Mouse (Mus musculus) MN1 (cell line): ENCODE results near the gene Msi2.

Experiments
- DNase-seq: peaks from one replicate; pipeline ENCODE4 v3.0.0-alpha.2; 2016; ENCODE audit warnings: low spot score

Msi2 gene

DNA sequence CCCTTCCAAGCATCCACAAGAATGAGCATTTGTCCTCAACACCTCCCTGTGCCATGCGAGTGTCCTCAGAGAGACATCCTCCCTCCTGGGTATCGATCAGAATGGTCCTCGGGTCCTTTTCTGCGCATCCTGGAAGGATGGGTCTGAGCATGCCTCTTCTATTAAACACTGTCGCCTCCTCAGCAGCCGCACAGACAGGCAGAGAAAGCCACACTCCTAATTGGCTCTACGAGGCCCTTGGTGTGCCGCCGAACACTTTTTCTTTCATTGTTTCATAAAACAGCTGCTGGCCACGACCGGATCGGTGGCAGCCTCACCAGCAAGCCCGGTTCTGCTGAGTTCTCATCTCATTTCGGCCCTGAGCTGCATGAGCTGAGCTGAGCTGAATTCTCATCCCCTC lies 274.4 kb downstream of the Msi2 start:
- DNase-seq, result no peak

DNA sequence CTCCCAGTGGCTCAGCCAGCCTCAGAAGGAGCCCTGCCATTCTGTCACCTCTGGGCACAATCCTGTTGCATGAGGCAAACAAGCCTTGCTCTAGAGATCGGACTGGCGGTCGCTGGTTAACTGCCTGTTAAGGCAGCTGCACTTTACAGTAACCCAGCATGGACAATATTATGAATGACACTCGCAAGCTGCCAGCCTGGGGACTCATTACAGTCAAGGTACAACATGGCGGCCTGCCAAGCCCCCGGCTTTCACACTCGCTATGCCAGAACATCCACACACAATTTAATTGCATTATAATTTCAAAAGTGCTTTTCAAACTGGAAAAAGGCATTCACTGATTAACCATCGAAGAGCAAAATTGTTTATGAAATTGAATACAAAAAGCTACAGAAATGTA lies 275.0 kb downstream of the Msi2 start:
- DNase-seq, result peak; percentile 60

DNA sequence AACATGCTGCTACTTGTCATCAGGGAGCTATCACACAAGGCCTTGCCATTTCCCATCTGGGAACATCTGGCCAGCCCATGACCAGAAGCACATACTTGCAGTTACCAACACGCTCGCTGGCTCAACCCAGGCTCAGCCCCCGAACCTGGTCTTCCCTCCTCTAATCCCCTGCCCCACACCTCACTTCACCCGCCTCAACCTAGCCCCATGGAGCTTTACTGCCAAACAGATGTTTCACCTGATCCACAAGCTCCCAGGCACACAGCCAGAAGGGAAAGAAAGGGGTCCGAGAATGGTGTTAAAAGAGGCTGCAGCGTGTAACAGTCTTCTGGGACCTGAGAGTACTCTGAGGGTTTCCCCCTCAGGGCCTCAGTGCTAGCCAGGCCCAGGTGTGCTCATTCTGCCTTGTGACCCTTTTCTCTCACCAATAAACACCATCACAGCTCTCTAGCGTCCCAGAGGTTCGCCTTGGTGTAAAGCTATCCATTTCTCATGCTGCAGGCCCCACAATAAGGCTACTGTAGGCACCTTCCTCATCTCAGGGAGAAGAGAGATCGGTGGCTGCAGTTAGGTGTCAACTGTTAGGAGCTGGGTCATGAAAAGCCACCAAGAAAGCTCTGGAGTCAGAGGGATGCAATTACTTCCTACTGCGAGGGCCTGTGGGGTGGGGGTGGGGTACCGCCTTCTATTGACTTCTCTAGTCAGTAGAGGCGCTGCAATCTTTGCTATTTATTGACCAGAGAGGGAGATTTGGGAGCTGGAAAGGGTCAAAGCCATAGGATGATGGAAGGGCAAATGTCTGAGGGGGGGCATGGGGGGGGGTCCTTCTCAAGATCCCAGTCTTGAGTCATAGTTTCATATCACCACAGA lies 276.2 kb downstream of the Msi2 start:
- no peak for DNase-seq

DNA sequence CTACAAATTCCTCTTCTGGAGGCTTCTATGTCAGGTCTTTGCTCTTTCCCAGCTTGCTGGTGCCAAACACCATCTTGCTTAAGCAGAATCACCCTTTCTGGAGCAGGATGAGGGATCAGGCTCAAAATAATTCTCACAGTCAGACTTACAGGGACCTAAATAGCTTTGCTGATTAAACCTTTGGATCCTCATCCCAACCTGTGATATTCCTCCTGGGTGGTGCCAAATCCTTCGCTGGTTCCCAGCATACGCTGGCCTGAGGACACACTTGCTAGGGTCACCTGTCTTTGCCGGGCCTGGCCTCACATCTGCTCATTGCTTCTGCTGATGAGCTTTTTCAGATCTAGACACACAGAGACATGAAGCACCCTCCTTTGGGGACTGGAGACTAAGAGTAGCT lies 279.7 kb downstream of the Msi2 start:
- DNase-seq, result no peak

DNA sequence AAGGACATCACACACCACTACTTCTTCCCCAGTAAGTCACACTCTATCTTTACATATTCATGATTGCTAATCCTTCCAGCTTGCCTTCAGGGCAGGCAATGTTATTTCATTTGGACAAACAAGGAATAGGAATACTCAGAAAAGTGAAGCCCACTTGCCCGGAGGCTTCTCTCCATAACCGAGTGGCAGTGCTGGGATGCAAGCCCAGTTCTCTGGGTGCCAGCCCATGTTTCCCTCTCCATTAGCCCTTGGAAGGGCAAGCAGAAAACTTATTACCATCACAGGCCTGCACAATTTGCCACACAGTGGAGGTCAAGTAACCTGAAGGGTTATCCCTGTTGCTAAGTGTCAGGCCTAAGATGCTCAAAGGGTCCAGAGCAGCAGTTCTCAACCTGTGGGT lies 281.7 kb downstream of the Msi2 start:
- DNase-seq, result no peak

GRCm38 (mm10) chr11:88435543-88435942 lies 282.8 kb downstream of the Msi2 start:
- DNase-seq, result no peak

GRCm38 (mm10) chr11:88431363-88432269 lies 286.7 kb downstream of the Msi2 start:
- DNase-seq, result no peak

GRCm38 (mm10) chr11:88430292-88430691 lies 288.0 kb downstream of the Msi2 start:
- DNase-seq, result no peak

- no peak for DNase-seq
Measured at GRCm38 (mm10) chr11:88429680-88430079, 288.6 kb downstream of the Msi2 start.

GRCm38 (mm10) chr11:88425631-88426101 lies 292.6 kb downstream of the Msi2 start:
- DNase-seq, result peak; percentile 54

DNA sequence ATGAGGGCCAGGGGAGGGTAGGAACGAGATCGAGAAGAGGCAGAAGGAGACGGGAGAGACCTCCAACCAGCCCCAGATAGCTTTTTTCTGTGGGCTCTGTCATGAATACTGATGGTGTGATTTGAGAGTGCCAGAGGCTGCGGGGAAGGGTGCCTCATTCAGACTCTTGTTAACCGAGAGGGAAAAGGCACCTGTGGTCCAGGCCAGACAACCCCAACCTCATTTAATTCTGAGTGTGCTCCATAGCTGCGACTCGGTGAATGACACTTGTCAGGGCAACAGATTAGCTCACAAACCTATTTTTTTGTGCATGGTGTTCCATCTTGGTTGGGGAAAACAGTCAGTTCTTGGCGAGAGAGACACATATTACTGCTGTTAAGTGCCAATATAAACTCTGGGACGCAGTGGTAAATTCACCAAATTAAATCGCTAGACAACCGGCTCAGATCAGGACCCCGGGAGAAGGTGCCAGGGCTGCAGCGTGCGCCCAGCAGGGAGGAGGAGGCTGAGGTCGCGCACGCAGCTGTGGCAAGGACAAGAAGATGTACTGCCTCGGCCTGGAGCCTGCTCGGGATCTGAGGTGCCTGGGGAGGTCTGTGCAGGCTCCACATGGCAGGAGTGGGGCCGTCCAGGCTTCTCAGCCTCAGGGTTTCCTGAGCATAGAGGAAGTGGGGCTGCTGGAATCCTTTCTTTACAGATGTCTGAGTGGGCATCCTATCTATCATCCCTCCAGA lies 294.1 kb downstream of the Msi2 start:
- DNase-seq, result no peak

GRCm38 (mm10) chr11:88421057-88421578 lies 297.2 kb downstream of the Msi2 start:
- no peak for DNase-seq

DNA sequence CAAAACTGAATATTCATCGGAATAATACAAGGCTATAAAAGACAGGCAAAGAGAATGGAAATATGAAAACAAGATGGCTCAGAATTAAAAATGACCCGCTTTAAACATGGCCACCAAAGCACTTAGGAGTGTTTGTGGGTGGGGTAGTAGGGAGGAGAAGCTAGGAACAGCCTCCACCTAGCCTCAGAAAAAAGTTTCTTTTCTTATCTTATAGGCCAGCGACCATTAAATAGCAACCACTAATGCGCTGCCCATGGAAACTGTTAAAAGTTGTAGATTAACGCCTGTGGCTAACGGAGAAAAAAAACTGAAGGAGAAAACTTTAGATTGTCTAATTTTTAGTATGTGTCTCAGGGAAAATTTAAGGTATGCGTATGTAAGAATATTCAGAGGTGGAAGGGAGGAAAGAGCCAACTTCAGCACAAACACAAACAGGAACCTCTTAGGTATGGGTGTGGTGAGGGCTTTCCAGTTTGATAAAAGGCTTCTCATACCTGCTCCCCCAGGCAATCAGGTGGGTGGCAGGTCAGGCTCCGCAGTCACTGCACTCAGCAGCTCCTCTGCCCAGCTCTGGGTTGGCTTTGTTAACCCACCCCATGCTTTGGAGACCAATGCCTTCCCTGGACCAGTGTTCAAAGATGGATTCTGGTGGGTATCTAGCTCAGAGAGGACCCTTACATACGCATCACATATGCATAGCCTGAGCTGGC lies 298.5 kb downstream of the Msi2 start:
- no peak for DNase-seq

DNA sequence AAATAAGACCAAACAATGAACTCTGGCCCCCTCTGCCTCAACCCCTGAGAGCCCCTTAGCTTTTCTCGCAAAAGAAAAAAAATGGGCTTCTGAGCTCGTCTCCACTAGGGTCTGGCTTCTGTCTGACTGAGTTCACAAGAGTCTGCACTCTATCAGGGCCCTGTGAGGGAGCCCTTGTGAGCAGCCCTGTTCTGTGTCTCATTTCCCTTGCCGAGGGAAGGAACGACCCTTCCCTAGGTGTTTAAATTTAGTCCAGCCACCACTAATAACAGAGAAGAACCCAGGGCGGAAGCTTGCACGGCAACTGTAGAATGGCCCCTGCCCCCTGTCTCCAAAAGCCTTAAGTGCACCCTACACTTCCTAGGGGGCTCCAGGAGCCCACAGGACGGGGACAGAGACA lies 299.2 kb downstream of the Msi2 start:
- no peak for DNase-seq

GRCm38 (mm10) chr11:88414157-88414870 lies 304.0 kb downstream of the Msi2 start:
- DNase-seq, result no peak

DNA sequence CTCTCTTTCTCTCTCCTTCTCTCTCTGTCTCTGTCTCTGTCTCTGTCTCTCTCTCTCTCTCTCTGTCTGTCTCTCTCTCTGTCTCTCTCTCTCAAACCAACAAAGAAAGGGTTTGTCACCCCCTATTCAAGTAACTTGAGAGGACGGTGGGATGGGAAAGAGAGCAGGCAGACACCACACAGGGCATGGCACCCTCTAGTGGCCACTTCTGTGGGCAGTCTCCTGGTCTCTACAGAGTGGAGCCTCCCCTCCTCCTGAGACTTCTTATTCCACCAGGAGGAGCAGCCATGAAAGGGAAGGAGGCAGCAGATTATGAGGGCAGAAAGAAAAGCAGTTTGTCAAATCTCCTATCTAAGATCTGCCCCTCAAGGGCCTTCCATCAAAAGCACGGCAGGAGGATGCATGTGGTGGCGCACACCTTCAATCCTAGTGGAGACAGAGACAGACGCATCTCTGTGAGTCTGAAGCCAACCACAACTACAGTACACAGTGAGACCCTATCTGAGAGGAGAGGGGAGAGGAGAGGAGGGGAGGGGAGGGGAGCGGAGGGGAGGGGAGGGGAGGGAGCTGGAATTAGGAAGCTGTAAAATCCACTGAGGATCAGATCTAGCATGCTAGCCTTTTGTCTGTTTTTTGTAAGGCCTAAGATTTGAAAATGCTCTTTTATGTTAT lies 305.8 kb downstream of the Msi2 start:
- peak; percentile 74 for DNase-seq

DNA sequence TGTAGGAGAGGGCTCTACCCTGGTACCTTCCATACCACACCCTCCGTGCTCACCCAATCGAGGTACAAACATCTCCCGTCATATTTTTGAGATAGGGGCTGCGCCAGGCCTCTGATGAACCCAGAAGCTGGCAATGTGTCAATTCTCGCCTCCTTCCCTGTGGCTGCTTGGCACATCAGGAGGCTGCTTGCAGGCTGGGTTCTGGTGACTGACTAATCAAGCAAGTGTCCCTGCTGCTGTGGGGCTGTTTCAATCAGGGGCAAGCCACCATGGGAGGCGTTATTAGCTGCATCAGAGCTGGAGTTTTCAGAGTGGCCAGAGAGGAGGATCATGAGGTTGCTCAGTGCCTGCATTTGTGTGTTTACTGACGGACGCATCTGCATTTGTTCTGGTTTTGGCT lies 310.0 kb downstream of the Msi2 start:
- DNase-seq, result peak; percentile 74

DNA sequence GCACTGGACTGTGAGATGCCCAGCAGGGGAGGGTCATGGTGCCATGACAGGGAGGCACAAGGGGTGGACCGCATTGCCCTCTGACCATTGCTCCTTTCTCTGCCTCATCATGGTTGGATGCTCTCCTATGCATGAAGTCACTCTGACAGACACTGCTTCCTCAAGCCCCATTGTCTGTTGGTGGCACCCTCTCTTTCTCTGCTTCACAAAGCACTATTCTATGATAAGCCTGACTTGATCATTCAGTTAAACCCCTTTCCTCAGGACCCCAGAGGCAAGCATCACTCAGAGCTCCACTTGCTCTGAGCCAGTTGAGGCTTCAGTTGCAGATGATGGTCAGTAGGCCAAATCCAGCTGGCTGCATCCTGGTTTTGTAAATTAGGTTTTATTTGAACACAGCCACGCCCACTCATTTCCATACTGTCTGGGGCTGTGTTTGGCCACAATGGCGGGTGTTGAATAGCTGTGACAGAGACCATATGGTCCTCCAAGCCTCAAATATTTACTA lies 311.9 kb downstream of the Msi2 start:
- DNase-seq, result peak; percentile 23

DNA sequence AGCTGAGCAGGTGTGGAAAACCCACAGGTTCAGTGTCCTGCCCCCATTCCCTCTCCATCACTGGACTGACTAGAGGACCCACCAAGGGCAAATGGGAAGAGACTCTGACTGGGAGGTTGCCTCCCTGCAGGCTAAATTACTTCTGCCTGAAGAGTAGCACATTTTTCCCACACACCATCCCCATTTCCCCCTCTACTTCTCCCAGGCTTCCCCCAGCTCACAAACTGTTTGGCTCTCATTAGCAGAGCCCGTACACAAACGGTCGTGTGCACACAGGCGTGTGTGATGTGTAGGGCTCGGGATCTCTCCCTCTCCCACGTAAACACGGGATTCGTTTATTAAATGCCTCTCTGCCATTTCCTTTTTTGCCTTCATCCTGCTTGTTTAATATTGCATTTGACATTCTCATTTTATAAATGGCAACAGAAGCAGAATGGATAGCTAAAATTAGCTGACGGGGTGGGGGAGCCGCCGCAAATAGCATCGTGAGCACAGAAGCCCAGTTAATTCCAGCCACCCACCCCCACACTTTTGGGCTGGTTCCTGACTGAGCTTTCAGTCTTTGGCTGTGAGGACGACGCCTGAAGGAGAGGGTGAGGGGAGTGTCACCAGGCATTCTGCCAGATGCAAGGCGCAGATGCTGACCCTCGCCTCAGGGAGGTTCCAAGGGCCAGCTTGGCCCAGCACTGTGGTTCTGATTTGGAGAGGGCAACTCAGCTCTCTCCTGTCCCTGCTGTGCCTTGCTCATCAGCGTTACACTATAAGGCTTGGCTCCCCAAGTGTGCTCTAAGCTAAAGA lies 313.3 kb downstream of the Msi2 start:
- peak; percentile 44 for DNase-seq
